Mouse (Mus musculus): ENCODE measurements at regions not wholly inside any gene's neighbourhood (a gene's known extent, or its start where the extent isn't known, plus 50 kb on each side); places are given as distances from the start of the nearest gene placed in this dataset.
A peak's percentile ranks its signal among the peaks of the same experiment; 100 is the strongest.

- DNase-seq, result no peak
Measured at GRCm38 (mm10) chr10:54601993-54602392, 525.6 kb upstream of the Man1a start.

- DNase-seq, result no peak
Measured at GRCm38 (mm10) chr10:54595072-54595471, 518.7 kb upstream of the Man1a start.

GRCm38 (mm10) chr10:54558636-54559035, 482.2 kb upstream of the Man1a start:
- no peak for DNase-seq

GRCm38 (mm10) chr10:54551734-54552397, 475.5 kb upstream of the Man1a start:
- DNase-seq, result peak in 1 of 2 experiments; percentile 9

GRCm38 (mm10) chr10:54550665-54551064, 474.3 kb upstream of the Man1a start:
- DNase-seq, result no peak

GRCm38 (mm10) chr10:54548977-54549376, 472.6 kb upstream of the Man1a start:
- peak in 1 of 2 experiments; percentile 24 for DNase-seq

- DNase-seq, result no peak
Measured at GRCm38 (mm10) chr10:54548526-54548925, 472.1 kb upstream of the Man1a start.

GRCm38 (mm10) chr10:54532581-54532980, 456.2 kb upstream of the Man1a start:
- DNase-seq, result no peak

- DNase-seq, result no peak
Measured at GRCm38 (mm10) chr10:54510776-54511175, 434.4 kb upstream of the Man1a start.

GRCm38 (mm10) chr10:54509766-54510165, 433.4 kb upstream of the Man1a start:
- DNase-seq, result no peak

Data from layer of hippocampus, postnatal 36 days (tissue).